Mouse (Mus musculus): ENCODE data around the gene Rab1a. TPM values are rescaled to one million over a fixed set of nuclear protein-coding genes. Genes with fewer than 3 reads are reported as not detected.

Rab1a gene
- polyA plus RNA-seq, 1 experiment from 2014 or later: 289 TPM

- WGBS: 95% methylated on average over 4 of the region's 4 CpGs
- H3K27me3 ChIP-seq: no peaks in the 10 kb centered on the region
- H3K36me3 ChIP-seq: peaks cover 67% of the 10 kb centered on the region
- peaks cover 5% of the 10 kb centered on the region; the same call in 1 of the 2 replicates for H3K4me1 ChIP-seq (replicated peaks)
- no peak overlapping the region for H3K4me2 ChIP-seq (replicated peaks)
- H3K9ac ChIP-seq (replicated peaks): no peak overlapping the region
- no peak for ATAC-seq
- no peak overlapping the region for H3K27ac ChIP-seq
- no peaks in the 10 kb centered on the region for H3K9me3 ChIP-seq
- H3K4me3 ChIP-seq (replicated peaks): no peak overlapping the region
Observed at GRCm38 (mm10) chr11:20225938-20226337, 24.7 kb downstream of the Rab1a start.

- Histone ChIP-seq H3K9ac (replicated peaks) (no peak overlapping the region), H3K36me3 (peaks cover 66% of the 10 kb centered on the region), H3K27ac (no peak overlapping the region), H3K4me3 (replicated peaks) (no peak overlapping the region), H3K4me2 (replicated peaks) (no peak overlapping the region), H3K9me3 (no peaks in the 10 kb centered on the region), H3K27me3 (no peaks in the 10 kb centered on the region), H3K4me1 (replicated peaks) (peaks cover 10% of the 10 kb centered on the region; the same call in 1 of the 2 replicates)
- ATAC-seq: no peak
- WGBS: 88% methylated on average over 5 of the region's 5 CpGs
Observed at GRCm38 (mm10) chr11:20228666-20229065, 27.4 kb downstream of the Rab1a start.

- H3K36me3 ChIP-seq: peaks cover 65% of the 10 kb centered on the region
- no peak overlapping the region for H3K4me2 ChIP-seq (replicated peaks)
- peaks cover 10% of the 10 kb centered on the region; the same call in 1 of the 2 replicates for H3K4me1 ChIP-seq (replicated peaks)
- H3K4me3 ChIP-seq (replicated peaks): no peak overlapping the region
- 88% methylated on average over 4 of the region's 4 CpGs for WGBS
- no peaks in the 10 kb centered on the region for H3K27me3 ChIP-seq
- no peak overlapping the region for H3K27ac ChIP-seq
- no peak for ATAC-seq
- H3K9ac ChIP-seq (replicated peaks): no peak overlapping the region
- no peaks in the 10 kb centered on the region for H3K9me3 ChIP-seq
Observed at GRCm38 (mm10) chr11:20229311-20229710, 28.1 kb downstream of the Rab1a start.

- Histone ChIP-seq H3K4me2 (replicated peaks) (no peak overlapping the region), H3K36me3 (peaks cover 67% of the 10 kb centered on the region), H3K4me3 (replicated peaks) (no peak overlapping the region), H3K27ac (no peak overlapping the region), H3K27me3 (no peaks in the 10 kb centered on the region), H3K4me1 (replicated peaks) (peaks cover 10% of the 10 kb centered on the region; the same call in 1 of the 2 replicates), H3K9ac (replicated peaks) (no peak overlapping the region), H3K9me3 (no peaks in the 10 kb centered on the region)
- 90% methylated on average over 1 of the region's 1 CpGs for WGBS
- no peak for ATAC-seq
Observed at GRCm38 (mm10) chr11:20230286-20230685, 29.1 kb downstream of the Rab1a start.

GRCm38 (mm10) chr11:20231128-20231878 lies 30.1 kb downstream of the Rab1a start:
- WGBS: 34% methylated on average over 8 of the region's 8 CpGs
- H3K36me3 ChIP-seq: peaks cover 66% of the 10 kb centered on the region

GRCm38 (mm10) chr11:20232016-20232755 lies 31.0 kb downstream of the Rab1a start:
- 85% methylated on average over 5 of the region's 5 CpGs for WGBS

More at GRCm38 (mm10) chr11:20231128-20231878, 30.1 kb downstream of the Rab1a start:
- H3K4me3 ChIP-seq (replicated peaks): no peak overlapping the region
- peak overlapping the region; percentile 64 for H3K27ac ChIP-seq
- ATAC-seq: peak; percentile 54; the same call in 1 of the 2 replicates
- no peaks in the 10 kb centered on the region for H3K9me3 ChIP-seq
- no peak overlapping the region for H3K4me2 ChIP-seq (replicated peaks)
- no peaks in the 10 kb centered on the region for H3K27me3 ChIP-seq
- peaks cover 10% of the 10 kb centered on the region; the same call in 1 of the 2 replicates for H3K4me1 ChIP-seq (replicated peaks)
- H3K9ac ChIP-seq (replicated peaks): no peak overlapping the region

GRCm38 (mm10) chr11:20234233-20234632 lies 33.0 kb downstream of the Rab1a start:
- Histone ChIP-seq H3K4me3 (replicated peaks) (no peak overlapping the region), H3K36me3 (peaks cover 74% of the 10 kb centered on the region), H3K4me1 (replicated peaks) (peaks cover 7% of the 10 kb centered on the region; the same call in 1 of the 2 replicates), H3K9ac (replicated peaks) (no peak overlapping the region), H3K9me3 (no peaks in the 10 kb centered on the region), H3K27ac (no peak overlapping the region), H3K4me2 (replicated peaks) (no peak overlapping the region), H3K27me3 (no peaks in the 10 kb centered on the region)
- WGBS: 63% methylated on average over 3 of the region's 3 CpGs
- no peak for ATAC-seq

More at GRCm38 (mm10) chr11:20232016-20232755, 31.0 kb downstream of the Rab1a start:
- Histone ChIP-seq H3K27ac (no peak overlapping the region), H3K4me3 (replicated peaks) (no peak overlapping the region), H3K9me3 (no peaks in the 10 kb centered on the region), H3K4me2 (replicated peaks) (no peak overlapping the region), H3K36me3 (peaks cover 75% of the 10 kb centered on the region), H3K9ac (replicated peaks) (no peak overlapping the region), H3K4me1 (replicated peaks) (peaks cover 10% of the 10 kb centered on the region; the same call in 1 of the 2 replicates), H3K27me3 (no peaks in the 10 kb centered on the region)
- no peak for ATAC-seq

GRCm38 (mm10) chr11:20237018-20237417 lies 35.8 kb downstream of the Rab1a start:
- Histone ChIP-seq H3K4me2 (replicated peaks) (no peak overlapping the region), H3K27ac (no peak overlapping the region), H3K36me3 (peaks cover 78% of the 10 kb centered on the region), H3K4me3 (replicated peaks) (no peak overlapping the region), H3K27me3 (no peaks in the 10 kb centered on the region), H3K9me3 (no peaks in the 10 kb centered on the region), H3K9ac (replicated peaks) (no peak overlapping the region), H3K4me1 (replicated peaks) (no peaks in the 10 kb centered on the region)
- 94% methylated on average over 7 of the region's 7 CpGs for WGBS
- no peak for ATAC-seq

- Histone ChIP-seq H3K4me1 (replicated peaks) (peaks cover 3% of the 10 kb centered on the region; the same call in 1 of the 2 replicates), H3K27me3 (no peaks in the 10 kb centered on the region), H3K27ac (no peak overlapping the region), H3K4me3 (replicated peaks) (no peak overlapping the region), H3K9ac (replicated peaks) (no peak overlapping the region), H3K9me3 (no peaks in the 10 kb centered on the region), H3K4me2 (replicated peaks) (no peak overlapping the region), H3K36me3 (peaks cover 78% of the 10 kb centered on the region)
- ATAC-seq: no peak
- 94% methylated on average over 3 of the region's 3 CpGs for WGBS
Observed at GRCm38 (mm10) chr11:20237976-20238375, 36.7 kb downstream of the Rab1a start.

GRCm38 (mm10) chr11:20239279-20239861 lies 38.1 kb downstream of the Rab1a start:
- 91% methylated on average over 9 of the region's 9 CpGs for WGBS
- no peak for ATAC-seq

GRCm38 (mm10) chr11:20240331-20240730 lies 39.1 kb downstream of the Rab1a start:
- Histone ChIP-seq H3K4me1 (replicated peaks) (peaks cover 15% of the 10 kb centered on the region), H3K4me2 (replicated peaks) (no peak overlapping the region), H3K27ac (no peak overlapping the region), H3K4me3 (replicated peaks) (no peak overlapping the region), H3K36me3 (peaks cover 68% of the 10 kb centered on the region), H3K9me3 (no peaks in the 10 kb centered on the region), H3K9ac (replicated peaks) (no peak overlapping the region), H3K27me3 (no peaks in the 10 kb centered on the region)
- 86% methylated on average over 5 of the region's 5 CpGs for WGBS
- ATAC-seq: no peak

More at GRCm38 (mm10) chr11:20239279-20239861, 38.1 kb downstream of the Rab1a start:
- no peak overlapping the region for H3K4me3 ChIP-seq (replicated peaks)
- H3K36me3 ChIP-seq: peaks cover 71% of the 10 kb centered on the region
- H3K4me1 ChIP-seq (replicated peaks): peaks cover 10% of the 10 kb centered on the region
- H3K27ac ChIP-seq: no peak overlapping the region
- no peaks in the 10 kb centered on the region for H3K9me3 ChIP-seq
- H3K9ac ChIP-seq (replicated peaks): no peak overlapping the region
- no peaks in the 10 kb centered on the region for H3K27me3 ChIP-seq
- no peak overlapping the region for H3K4me2 ChIP-seq (replicated peaks)

GRCm38 (mm10) chr11:20241311-20241710 lies 40.1 kb downstream of the Rab1a start:
- no peaks in the 10 kb centered on the region for H3K27me3 ChIP-seq
- H3K9me3 ChIP-seq: no peaks in the 10 kb centered on the region
- H3K27ac ChIP-seq: no peak overlapping the region
- no peak overlapping the region for H3K4me2 ChIP-seq (replicated peaks)
- H3K9ac ChIP-seq (replicated peaks): no peak overlapping the region
- peaks cover 19% of the 10 kb centered on the region for H3K4me1 ChIP-seq (replicated peaks)
- peaks cover 61% of the 10 kb centered on the region for H3K36me3 ChIP-seq
- WGBS: 94% methylated on average over 7 of the region's 7 CpGs
- no peak overlapping the region for H3K4me3 ChIP-seq (replicated peaks)
- ATAC-seq: no peak

All from midbrain, embryonic 13.5 days (tissue).